Mouse (Mus musculus): ENCODE data around the gene Ccr7.

GRCm38 (mm10) chr11:99117907-99118306, 37.0 kb downstream of the Ccr7 start:
- no peak for TF ChIP-seq CTCF (IDR thresholded peaks at IDR 0.05; ENCODE audit: low read depth, low read length)
- TF ChIP-seq POLR2A (IDR thresholded peaks at IDR 0.05; ENCODE audit: borderline replicate concordance, low read depth, low read length), result no peak

All from bone marrow macrophage, adult 2 months (primary cell).